Mouse (Mus musculus) lung, embryonic 14.5 days (tissue): ENCODE measurements at regions not wholly inside any gene's neighbourhood (a gene's known extent, or its start where the extent isn't known, plus 50 kb on each side); places are given as distances from the start of the nearest gene placed in this dataset.

Experiments
- ATAC-seq: fragments of 200-750 bp; cut with Nextera tagmentation; 2 replicates; pipeline ENCODE4 v1.8.0; 2017; ENCODE audit warnings: mild to moderate bottlenecking, moderate TSS enrichment, moderate library complexity; ENCODE audit not compliant: insufficient read depth
- DNase-seq: peaks from one replicate; pipeline ENCODE4 v3.0.0-alpha.2; 2015
- H3K27ac ChIP-seq: fragments of 300-500 bp; sonication (generic); 2 replicates; pipeline ENCODE4 v1.5.1; 2014; ENCODE audit warnings: low read depth, mild to moderate bottlenecking, moderate library complexity
- H3K27me3 ChIP-seq: fragments of 300-500 bp; sonication (generic); 2 replicates; pipeline ENCODE4 v1.6.1; 2014; ENCODE audit warnings: low read length, control low read depth; ENCODE audit not compliant: insufficient read depth
- H3K36me3 ChIP-seq: fragments of 300-500 bp; sonication (generic); 2 replicates; pipeline ENCODE4 v1.6.1; 2014; ENCODE audit warnings: control low read depth; ENCODE audit not compliant: insufficient read depth
- H3K4me1 ChIP-seq: fragments of 300-500 bp; sonication (generic); 2 replicates; pipeline ENCODE4 v1.6.1; 2014; ENCODE audit warnings: antibody characterized with exemption, control low read depth; ENCODE audit not compliant: insufficient read depth
- H3K4me2 ChIP-seq: fragments of 300-500 bp; sonication (generic); 2 replicates; pipeline ENCODE4 v1.6.1; 2014; ENCODE audit warnings: mild to moderate bottlenecking
- H3K4me3 ChIP-seq: fragments of 300-500 bp; sonication (generic); 2 replicates; pipeline ENCODE4 v1.5.1; 2014; ENCODE audit warnings: low read depth, low read length
- H3K9ac ChIP-seq: fragments of 300-500 bp; sonication (generic); 2 replicates; pipeline ENCODE4 v1.6.1; 2014
- H3K9me3 ChIP-seq: fragments of 300-500 bp; sonication (generic); 2 replicates; pipeline ENCODE4 v1.6.1; 2016; ENCODE audit warnings: low read depth, low read length, control low read depth
- CTCF ChIP-seq: IDR thresholded peaks from 2 replicates; pipeline ENCODE4 v1.5.1; 2016; ENCODE audit warnings: antibody characterized with exemption, low read depth
- WGBS: fragments of 180-500 bp; shearing (Covaris S2); extraction: QIAGEN DNeasy Blood & Tissue Kit; methylation state at CpG from one replicate; pipeline ENCODE4 v1.1.7; 2014; 5-methylcytosine and 5-hydroxymethylcytosine counted together

DNA sequence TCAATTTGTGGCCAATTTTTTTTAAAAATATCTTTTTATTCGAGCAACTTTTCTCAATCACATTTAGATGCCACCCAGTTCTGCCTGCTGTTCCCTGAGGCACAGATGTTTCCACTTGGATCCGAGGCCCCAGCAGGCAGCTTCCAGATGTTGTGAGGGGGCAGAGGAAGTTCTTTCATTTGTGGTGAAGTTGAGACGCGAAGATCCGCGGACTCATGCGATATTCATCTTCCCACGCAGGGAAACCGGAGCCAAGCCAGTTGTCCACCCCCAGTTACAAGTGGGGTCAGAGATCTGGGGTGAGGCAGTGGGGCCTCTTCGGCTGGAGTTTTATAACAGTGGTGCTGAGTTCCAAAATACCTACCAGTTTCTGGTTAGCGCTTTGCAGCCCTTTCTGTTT is 267.5 kb upstream of the Nr2f2 start:
- no peaks in the 10 kb centered on the region for H3K27me3 ChIP-seq
- no peak overlapping the region for H3K27ac ChIP-seq
- peaks cover 6% of the 10 kb centered on the region; the same call in 1 of the 2 replicates for H3K4me1 ChIP-seq
- TF ChIP-seq CTCF = no peak
- H3K9ac ChIP-seq = no peak overlapping the region
- no peaks in the 10 kb centered on the region for H3K9me3 ChIP-seq
- 38% methylated on average over 11 of the region's 11 CpGs for WGBS
- no peak overlapping the region for H3K4me2 ChIP-seq
- H3K36me3 ChIP-seq = no peaks in the 10 kb centered on the region
- ATAC-seq (no peak), DNase-seq (peak; percentile 24)
- H3K4me3 ChIP-seq = no peak overlapping the region

- no peak overlapping the region for H3K4me3 ChIP-seq
- no peak overlapping the region for H3K9ac ChIP-seq
- ATAC-seq (no peak), DNase-seq (no peak)
- no peak overlapping the region for H3K27ac ChIP-seq
- H3K9me3 ChIP-seq = no peaks in the 10 kb centered on the region
- 49% methylated on average over 11 of the region's 11 CpGs for WGBS
- no peak overlapping the region for H3K4me2 ChIP-seq
- no peaks in the 10 kb centered on the region for H3K36me3 ChIP-seq
- H3K4me1 ChIP-seq = peaks cover 6% of the 10 kb centered on the region; the same call in 1 of the 2 replicates
- TF ChIP-seq CTCF = no peak
- H3K27me3 ChIP-seq = no peaks in the 10 kb centered on the region
These were observed 267.0 kb upstream of the Nr2f2 start for GRCm38 (mm10) chr7:70633577-70633976.

DNA sequence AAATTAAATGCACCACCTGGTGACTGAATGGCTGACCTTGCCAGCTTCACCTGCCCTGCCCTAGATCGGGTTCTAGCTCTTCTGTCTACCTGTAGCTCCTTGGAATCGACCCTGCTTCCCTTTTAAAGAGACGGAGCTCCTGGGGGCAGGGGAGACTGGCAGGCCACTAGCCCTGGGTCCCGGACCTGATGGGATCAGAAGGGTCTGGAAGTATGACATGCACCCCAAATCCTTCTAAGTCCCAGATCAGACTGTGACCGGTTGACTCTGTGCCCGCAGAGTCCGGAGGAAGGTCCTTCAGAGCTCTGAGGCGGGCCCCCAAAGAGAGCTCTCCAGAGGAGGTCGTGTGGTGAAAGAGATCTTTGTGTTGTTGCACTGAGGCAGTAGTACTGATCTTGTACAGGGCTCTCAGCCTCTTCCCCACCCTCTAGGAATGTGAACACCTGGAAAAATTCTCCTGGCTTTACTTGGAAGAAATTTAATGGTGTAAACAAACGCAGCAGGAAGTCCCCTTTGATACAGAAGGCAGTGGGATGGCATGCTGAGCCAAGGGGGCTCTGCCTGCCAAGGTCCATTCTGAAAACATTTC is 259.2 kb upstream of the Nr2f2 start:
- DNase-seq = peak; percentile 53
- peak overlapping the region; percentile 17; the same call in 1 of the 2 replicates for H3K9ac ChIP-seq
- 13% methylated on average over 10 of the region's 10 CpGs for WGBS
- ATAC-seq = peak; percentile 70
- H3K27ac ChIP-seq = peak overlapping the region; percentile 78
- no peaks in the 10 kb centered on the region for H3K9me3 ChIP-seq
- peak overlapping the region; percentile 67 for H3K4me2 ChIP-seq
- H3K4me1 ChIP-seq = peaks cover 21% of the 10 kb centered on the region
- no peaks in the 10 kb centered on the region for H3K36me3 ChIP-seq
- no peaks in the 10 kb centered on the region for H3K27me3 ChIP-seq
- H3K4me3 ChIP-seq = peak overlapping the region; percentile 20
- no peak for TF ChIP-seq CTCF

DNA sequence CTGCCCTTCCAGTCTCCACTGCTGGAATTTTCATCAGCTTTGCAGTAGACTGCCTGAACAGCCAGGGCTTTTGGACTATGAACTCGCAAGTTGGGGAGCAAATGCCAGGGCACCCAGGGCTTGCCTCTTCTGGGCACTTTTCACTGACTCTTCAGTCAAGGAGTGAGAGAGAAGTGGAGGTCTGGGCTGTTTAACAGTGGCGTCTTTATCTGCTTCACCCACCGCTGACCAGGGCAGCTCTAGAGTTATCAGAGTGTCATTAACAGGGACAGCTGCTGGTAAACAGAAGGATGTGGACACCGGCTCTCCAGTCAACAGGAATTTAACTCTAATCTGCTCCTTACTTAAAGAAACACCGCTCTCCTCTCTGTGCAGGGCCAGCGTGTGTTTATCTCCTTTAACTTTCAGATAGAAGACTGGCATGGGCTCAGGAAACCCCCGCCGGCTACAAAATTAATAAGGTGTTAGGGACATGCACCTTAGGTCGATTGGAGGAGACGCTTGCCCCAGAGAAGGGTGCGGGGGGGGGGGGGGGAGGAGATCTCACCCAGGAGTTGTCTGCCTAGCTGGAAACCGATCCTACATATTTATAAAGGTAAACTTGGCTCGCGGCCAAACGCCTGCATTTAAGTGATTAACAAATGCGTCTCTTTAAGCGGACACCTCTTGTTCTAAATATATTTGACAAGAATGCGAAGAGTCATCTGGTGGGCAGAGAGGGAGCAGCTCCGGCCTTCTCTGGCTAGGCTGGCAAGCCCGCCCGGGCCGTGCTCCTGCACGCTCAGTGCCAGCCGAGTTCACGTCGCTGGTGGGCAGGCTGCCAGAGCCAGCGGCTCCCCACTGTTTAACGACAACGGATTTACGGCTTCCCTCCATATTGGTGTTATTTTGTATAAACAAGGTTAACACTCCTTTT is 258.4 kb upstream of the Nr2f2 start:
- peak overlapping the region; percentile 67 for H3K4me2 ChIP-seq
- H3K27me3 ChIP-seq = no peaks in the 10 kb centered on the region
- TF ChIP-seq CTCF = no peak
- H3K9me3 ChIP-seq = no peaks in the 10 kb centered on the region
- peaks cover 21% of the 10 kb centered on the region for H3K4me1 ChIP-seq
- peak overlapping the region; percentile 78 for H3K27ac ChIP-seq
- peak overlapping the region; percentile 20 for H3K4me3 ChIP-seq
- ATAC-seq = peak; percentile 83
- peak overlapping the region; percentile 17 for H3K9ac ChIP-seq
- WGBS = 2% methylated on average over 30 of the region's 30 CpGs
- peak; percentile 82 for DNase-seq
- H3K36me3 ChIP-seq = no peaks in the 10 kb centered on the region

- Histone ChIP-seq H3K27ac (peak overlapping the region; percentile 78), H3K4me1 (peaks cover 21% of the 10 kb centered on the region), H3K4me2 (peak overlapping the region; percentile 67), H3K4me3 (0 out of 2 replicates have a peak overlapping the region, but pooled peaks have one; percentile 20), H3K9ac (peak overlapping the region; percentile 17; the same call in 1 of the 2 replicates), H3K9me3 (no peaks in the 10 kb centered on the region), H3K27me3 (no peaks in the 10 kb centered on the region), H3K36me3 (no peaks in the 10 kb centered on the region)
- ATAC-seq (no peak), DNase-seq (peak; percentile 48)
- 10% methylated on average over 16 of the region's 16 CpGs for WGBS
- TF ChIP-seq CTCF = no peak
These were observed 257.6 kb upstream of the Nr2f2 start for GRCm38 (mm10) chr7:70624031-70624726.

GRCm38 (mm10) chr7:70619400-70619799 is 252.9 kb upstream of the Nr2f2 start:
- no peak for DNase-seq
- Histone ChIP-seq H3K4me2 (no peak overlapping the region), H3K9me3 (no peaks in the 10 kb centered on the region), H3K36me3 (no peaks in the 10 kb centered on the region), H3K27ac (no peak overlapping the region), H3K4me3 (no peak overlapping the region), H3K9ac (no peak overlapping the region), H3K4me1 (peaks cover 5% of the 10 kb centered on the region), H3K27me3 (no peaks in the 10 kb centered on the region)
- no peak for TF ChIP-seq CTCF
- no peak for ATAC-seq
- 60% methylated on average over 7 of the region's 7 CpGs for WGBS

- Histone ChIP-seq H3K4me1 (no peaks in the 10 kb centered on the region), H3K4me2 (no peak overlapping the region), H3K9me3 (no peaks in the 10 kb centered on the region), H3K36me3 (no peaks in the 10 kb centered on the region), H3K27ac (no peak overlapping the region), H3K27me3 (no peaks in the 10 kb centered on the region), H3K4me3 (no peak overlapping the region), H3K9ac (no peak overlapping the region)
- WGBS = 79% methylated on average over 5 of the region's 5 CpGs
- no peak for TF ChIP-seq CTCF
- no peak for ATAC-seq
- no peak for DNase-seq
These were observed 251.7 kb upstream of the Nr2f2 start for GRCm38 (mm10) chr7:70618270-70618669.
